Mouse (Mus musculus): Measurements from ENCODE around the gene Prmt2. TPM values are rescaled to one million over a fixed set of nuclear protein-coding genes. Genes with fewer than 3 reads are reported as not detected.

The Prmt2 gene
- polyA plus RNA-seq (2012; rRNA removed; ENCODE audit: low replicate concordance): 31.8 and 36.6 TPM in 2 replicates

DNA sequence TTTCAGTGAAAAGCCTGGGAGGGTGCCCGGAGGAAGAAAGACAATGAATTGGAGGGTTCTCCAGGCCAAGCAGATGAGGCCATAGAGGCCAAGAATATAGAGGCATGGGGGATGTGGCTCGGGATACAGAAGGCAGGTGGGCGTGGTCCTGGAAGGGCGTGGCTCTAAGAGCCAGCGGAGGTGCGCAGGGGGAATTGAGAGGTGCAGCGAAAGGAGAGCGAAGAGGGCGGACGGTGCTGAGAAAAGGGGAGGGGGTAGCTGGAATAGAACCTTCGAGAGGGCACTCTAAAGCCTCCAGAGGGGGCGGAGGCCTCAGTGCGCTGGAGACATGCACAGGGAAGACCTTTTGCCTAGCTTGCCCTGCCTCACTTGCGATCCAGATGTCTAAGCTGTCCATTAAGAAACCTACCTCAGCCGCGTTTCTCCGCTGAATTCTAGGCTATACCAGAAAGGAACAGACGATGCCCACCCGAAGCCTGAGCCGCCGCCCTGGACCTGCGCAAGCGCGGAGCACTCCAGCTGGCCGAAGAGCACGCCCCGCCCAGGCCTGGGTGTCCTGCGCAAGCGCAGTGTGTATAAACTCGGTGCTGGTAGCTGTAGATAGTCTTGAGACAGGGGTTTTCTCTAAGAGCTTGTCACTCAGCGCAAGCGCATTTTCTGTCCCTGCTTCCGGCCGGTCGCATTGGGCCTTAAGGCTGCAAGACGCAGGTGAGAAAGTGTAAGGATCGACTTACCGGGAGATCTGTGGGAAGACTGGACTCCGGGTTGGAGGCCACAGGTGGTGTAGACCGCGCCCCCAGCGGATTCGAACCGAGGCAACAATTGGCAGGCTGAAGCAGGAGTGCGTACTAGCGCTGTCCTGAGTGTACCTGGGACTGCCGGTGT is at the start of gene Prmt2:
Gene Prmt2, minus strand, starts transcription at position 525 of the 885 bp plus-strand sequence.

DNA sequence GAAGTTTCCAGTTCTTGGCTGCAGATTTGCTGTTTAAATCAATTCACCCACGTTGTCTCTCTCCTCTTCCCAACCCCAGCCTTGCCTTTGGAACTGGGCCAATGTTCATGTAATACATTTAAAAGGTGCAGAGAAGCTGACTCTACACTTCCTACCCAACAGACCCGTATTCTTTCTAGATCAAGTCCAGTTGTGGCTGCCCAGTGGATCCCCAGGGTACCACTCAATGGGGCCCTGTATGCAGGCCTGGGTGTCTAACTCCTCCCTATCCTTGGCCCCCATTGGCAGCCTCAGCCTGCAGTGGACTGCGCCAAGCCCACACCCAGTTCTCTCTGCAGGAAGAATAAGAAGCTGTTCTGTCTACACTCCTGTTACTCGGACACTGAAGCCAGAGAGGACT is 15.9 kb upstream of the Prmt2 start, which contains the start of gene S100b:
Gene S100b, plus strand, starts transcription at position 318 of the 400 bp plus-strand sequence.

Other genes with a start within 250 kb of the Prmt2 start
- gene Zfp280b, start 205.2 kb downstream of the Prmt2 start, polyA plus RNA-seq (2012; rRNA removed; ENCODE audit: low replicate concordance): 5.6 and 6.7 TPM in 2 replicates
- not detected in 2 replicates for gene Slc5a4b, start 126.9 kb downstream of the Prmt2 start, polyA plus RNA-seq (2012; rRNA removed; ENCODE audit: low replicate concordance)
- not detected in 2 replicates for gene Slc5a4a, start 90.4 kb downstream of the Prmt2 start, polyA plus RNA-seq (2012; rRNA removed; ENCODE audit: low replicate concordance)
- gene S100b, start 16.0 kb upstream of the Prmt2 start, polyA plus RNA-seq (2012; rRNA removed; ENCODE audit: low replicate concordance): 2.2 and 13.8 TPM in 2 replicates
- 14.6 and 16.3 TPM in 2 replicates for gene Dip2a, start 107.4 kb upstream of the Prmt2 start, polyA plus RNA-seq (2012; rRNA removed; ENCODE audit: low replicate concordance)
- gene AC141477.1, start 202.6 kb upstream of the Prmt2 start, polyA plus RNA-seq (2012; rRNA removed; ENCODE audit: low replicate concordance): not detected in 2 replicates
- 13.6 and 14.3 TPM in 2 replicates for gene Pcnt, start 204.9 kb upstream of the Prmt2 start, polyA plus RNA-seq (2012; rRNA removed; ENCODE audit: low replicate concordance)
- gene 2610028H24Rik, start 211.2 kb upstream of the Prmt2 start, polyA plus RNA-seq (2012; rRNA removed; ENCODE audit: low replicate concordance): 1.1 TPM in 1 of 2 replicates, not detected in the other
- 17.2 and 23.3 TPM in 2 replicates for gene Mcm3ap, start 231.1 kb upstream of the Prmt2 start, polyA plus RNA-seq (2012; rRNA removed; ENCODE audit: low replicate concordance)
- 2.7 and 3.1 TPM in 2 replicates for gene Ybey, start 231.2 kb upstream of the Prmt2 start, polyA plus RNA-seq (2012; rRNA removed; ENCODE audit: low replicate concordance)